ENCODE assay signal across 8 mouse cellular contexts in genomic region chr19:7310704-7311103, GRCm38 (mm10). TPM values are rescaled to one million over a fixed set of nuclear protein-coding genes. Genes with fewer than 3 reads are reported as not detected.
DNase-seq lines count a peak whose midpoint lies in the region; ATAC-seq lines count a peak whose summit lies in the region.

No protein-coding gene starts in this region.

- H3K4me2 ChIP-seq in hindbrain, embryonic 12.5 days (replicated peaks): no peak overlapping the region
- peak overlapping the region; percentile 28; the same call in 1 of the 2 replicates for H3K4me2 ChIP-seq in limb, embryonic 13.5 days (replicated peaks)
- no peak overlapping the region for H3K4me2 ChIP-seq in midbrain, embryonic 13.5 days (replicated peaks)

- peak overlapping the region; percentile 35; the same call in 1 of the 2 replicates for H3K9ac ChIP-seq in hindbrain, embryonic 12.5 days
- H3K9ac ChIP-seq in limb, embryonic 13.5 days: peak overlapping the region; percentile 31; the same call in 1 of the 2 replicates
- H3K9ac ChIP-seq in midbrain, embryonic 13.5 days (replicated peaks): 0 out of 2 replicates have a peak overlapping the region, but pooled peaks have one; percentile 28

- no peak overlapping the region for H3K4me3 ChIP-seq in hindbrain, embryonic 12.5 days
- no peak overlapping the region for H3K4me3 ChIP-seq in limb, embryonic 13.5 days
- H3K4me3 ChIP-seq in midbrain, embryonic 13.5 days (replicated peaks): no peak overlapping the region

- H3K27me3 ChIP-seq in hindbrain, embryonic 12.5 days: no peaks in the 10 kb centered on the region
- no peaks in the 10 kb centered on the region for H3K27me3 ChIP-seq in limb, embryonic 13.5 days
- no peaks in the 10 kb centered on the region for H3K27me3 ChIP-seq in midbrain, embryonic 13.5 days

- no peak for DNase-seq in frontal cortex, postnatal 14 days (ENCODE audit: low spot score in 2 of 2)
- peak; percentile 44 for DNase-seq in c-Kit-negative CD71-positive TER-119-positive erythroid progenitor cells, embryonic 14.5 days (ENCODE audit: low read depth, low spot score)
- peak; percentile 55 for DNase-seq in fibroblast of lung, adult 2 months (ENCODE audit: low read depth)
- peak; percentile 39 for DNase-seq in urinary bladder, postnatal 10 days (ENCODE audit: low spot score)

- no peaks in the 10 kb centered on the region for H3K36me3 ChIP-seq in hindbrain, embryonic 12.5 days
- no peaks in the 10 kb centered on the region; the same call in none of the 2 replicates for H3K36me3 ChIP-seq in limb, embryonic 13.5 days
- peaks cover 2% of the 10 kb centered on the region; the same call in 1 of the 2 replicates for H3K36me3 ChIP-seq in midbrain, embryonic 13.5 days

- no peaks in the 10 kb centered on the region for H3K9me3 ChIP-seq in hindbrain, embryonic 12.5 days (replicated peaks)
- H3K9me3 ChIP-seq in limb, embryonic 13.5 days: no peaks in the 10 kb centered on the region
- no peaks in the 10 kb centered on the region for H3K9me3 ChIP-seq in midbrain, embryonic 13.5 days

- H3K4me1 ChIP-seq in hindbrain, embryonic 12.5 days: peaks cover 44% of the 10 kb centered on the region
- peaks cover 58% of the 10 kb centered on the region for H3K4me1 ChIP-seq in limb, embryonic 13.5 days
- H3K4me1 ChIP-seq in midbrain, embryonic 13.5 days (replicated peaks): peaks cover 55% of the 10 kb centered on the region

- peak; percentile 55 for ATAC-seq in frontal cortex, adult (ENCODE audit: low TSS enrichment)
- no peak for ATAC-seq in hindbrain, embryonic 12.5 days (ENCODE audit: low FRiP score)
- ATAC-seq in limb, embryonic 13.5 days (ENCODE audit: low FRiP score, low read depth): peak; percentile 45; the same call in 1 of the 2 replicates
- ATAC-seq in midbrain, embryonic 13.5 days: no peak

- peak overlapping the region; percentile 18; the same call in 1 of the 2 replicates for H3K27ac ChIP-seq in hindbrain, embryonic 12.5 days
- H3K27ac ChIP-seq in limb, embryonic 13.5 days: peak overlapping the region; percentile 39
- H3K27ac ChIP-seq in midbrain, embryonic 13.5 days: no peak overlapping the region

- WGBS in hindbrain, embryonic 12.5 days: 21% methylated on average over 5 of the region's 5 CpGs
- 16% methylated on average over 5 of the region's 5 CpGs for WGBS in limb, embryonic 13.5 days
- WGBS in midbrain, embryonic 13.5 days: 21% methylated on average over 5 of the region's 5 CpGs

RNA-seq across cellular contexts. Expression of gene Mark2, which starts 31.0 kb away (rescaled TPM):
- 62.1 and 64.2 TPM in 2 replicates for polyA plus RNA-seq in hindbrain, embryonic 12.5 days (2016; fragmentation: Nextera tagmentation; extraction: Ambion mirVana)
- 38.2 and 44.3 TPM in 2 replicates for polyA plus RNA-seq in limb, embryonic 13.5 days (2015; fragmentation: Nextera tagmentation; extraction: Ambion mirVana)
- 40.7 and 47.1 TPM in 2 replicates for polyA plus RNA-seq in midbrain, embryonic 13.5 days (2015; fragmentation: Nextera tagmentation; extraction: Ambion mirVana)

RNA-seq across cellular contexts. Expression of gene Rcor2, which starts 43.6 kb away (rescaled TPM):
- 62.5 and 66.6 TPM in 2 replicates for polyA plus RNA-seq in hindbrain, embryonic 12.5 days (2016; fragmentation: Nextera tagmentation; extraction: Ambion mirVana)
- polyA plus RNA-seq in limb, embryonic 13.5 days (2015; fragmentation: Nextera tagmentation; extraction: Ambion mirVana): 24.9 and 25.0 TPM in 2 replicates
- polyA plus RNA-seq in midbrain, embryonic 13.5 days (2015; fragmentation: Nextera tagmentation; extraction: Ambion mirVana): 41.1 and 52.8 TPM in 2 replicates

Comparison
In these comparisons a context has a peak if more than half of its experiments do, and no peak if none do; other contexts are left out.
1. ATAC-seq: peak in frontal cortex, adult (single experiment) and limb, embryonic 13.5 days (single experiment); none in hindbrain, embryonic 12.5 days (single experiment) and midbrain, embryonic 13.5 days (single experiment).
2. DNase-seq: peak in c-Kit-negative CD71-positive TER-119-positive erythroid progenitor cells, embryonic 14.5 days (single experiment), fibroblast of lung, adult 2 months (single experiment) and urinary bladder, postnatal 10 days (single experiment); none in frontal cortex, postnatal 14 days (0 of 2).
3. Peak in every context shown above with its lines, with median percentiles within 50 percentile points of each other: H3K9ac ChIP-seq.